Mouse (Mus musculus) lung, adult 2 months (tissue): Measurements from ENCODE around the gene 9430038I01Rik. TPM values are rescaled to one million over a fixed set of nuclear protein-coding genes. Genes with fewer than 3 reads are reported as not detected.

Source experiments
- DNase-seq: peaks from one replicate; pipeline ENCODE4 v3.0.0; 2022
- H3K4me1 ChIP-seq: fragments of 200-500 bp; 2 replicates; pipeline ENCODE4 v1.6.1; 2011; ENCODE audit warnings: low read length; ENCODE audit not compliant: control insufficient read depth, insufficient read depth
- H3K4me3 ChIP-seq: fragments of 200-500 bp; replicated peaks from 2 replicates; pipeline ENCODE3; 2011; ENCODE audit warnings: low read depth, mild to moderate bottlenecking, control low read depth, low read length; ENCODE audit errors: extremely low read depth
- CTCF ChIP-seq: fragments of 200-500 bp; IDR thresholded peaks from 2 replicates; pipeline ENCODE4 v1.5.1; 2011; ENCODE audit warnings: mild to moderate bottlenecking, low read length, control low read depth; ENCODE audit not compliant: insufficient read depth
- POLR2A ChIP-seq: fragments of 200-500 bp; IDR thresholded peaks from 2 replicates; pipeline ENCODE4 v1.6.1; 2011; ENCODE audit warnings: low read depth, mild to moderate bottlenecking, control low read depth, low read length, borderline replicate concordance; ENCODE audit errors: extremely low read depth
- WGBS: fragments of 180-500 bp; shearing (Covaris S2); methylation state at CpG from one replicate; pipeline ENCODE4 v1.1.7; 2018; 5-methylcytosine and 5-hydroxymethylcytosine counted together
- polyA plus RNA-seq: library from polyadenylated mRNA; depleted of rRNA; stranded (reverse); fragments of >200 nt; gene quantifications from 2 replicates; pipeline ENCODE4 v1.2.3, GENCODE M21; 2012

9430038I01Rik gene
- polyA plus RNA-seq, 1 experiment = 11.1 TPM

- no peak for TF ChIP-seq POLR2A
- no peak for TF ChIP-seq CTCF
Measured at GRCm38 (mm10) chr7:137421236-137421635, 10.7 kb upstream of the 9430038I01Rik start.

GRCm38 (mm10) chr7:137420550-137420949 lies 10.0 kb upstream of the 9430038I01Rik start:
- Histone ChIP-seq H3K4me1 (no peaks in the 10 kb centered on the region), H3K4me3 (no peak overlapping the region)
- no peak for DNase-seq
- 73% methylated on average over 2 of the region's 2 CpGs for WGBS
- TF ChIP-seq POLR2A (no peak), CTCF (no peak)

More at GRCm38 (mm10) chr7:137421236-137421635, 10.7 kb upstream of the 9430038I01Rik start:
- WGBS = 88% methylated on average over 4 of the region's 4 CpGs
- DNase-seq = no peak
- Histone ChIP-seq H3K4me1 (no peaks in the 10 kb centered on the region), H3K4me3 (no peak overlapping the region)

GRCm38 (mm10) chr7:137414710-137415109 lies 4.1 kb upstream of the 9430038I01Rik start:
- Histone ChIP-seq H3K4me1 (peaks cover 4% of the 10 kb centered on the region), H3K4me3 (no peak overlapping the region)
- WGBS = 73% methylated on average over 8 of the region's 8 CpGs
- no peak for DNase-seq
- TF ChIP-seq POLR2A (no peak), CTCF (no peak)

GRCm38 (mm10) chr7:137407428-137408058 lies 3.0 kb downstream of the 9430038I01Rik start:
- no peak for DNase-seq

GRCm38 (mm10) chr7:137404146-137404545 lies 6.4 kb downstream of the 9430038I01Rik start:
- WGBS = 85% methylated on average over 2 of the region's 2 CpGs
- TF ChIP-seq POLR2A = no peak
- TF ChIP-seq CTCF = no peak
- no peak for DNase-seq
- Histone ChIP-seq H3K4me1 (no peaks in the 10 kb centered on the region), H3K4me3 (no peak overlapping the region)

More at GRCm38 (mm10) chr7:137407428-137408058, 3.0 kb downstream of the 9430038I01Rik start:
- WGBS = 89% methylated on average over 1 of the region's 1 CpGs
- no peak for TF ChIP-seq CTCF
- TF ChIP-seq POLR2A = no peak
- Histone ChIP-seq H3K4me1 (peaks cover 4% of the 10 kb centered on the region), H3K4me3 (no peak overlapping the region)

GRCm38 (mm10) chr7:137398973-137399372 lies 11.6 kb downstream of the 9430038I01Rik start:
- WGBS = 72% methylated on average over 4 of the region's 4 CpGs
- no peak overlapping the region for H3K4me3 ChIP-seq
- no peaks in the 10 kb centered on the region for H3K4me1 ChIP-seq
- no peak for TF ChIP-seq POLR2A
- TF ChIP-seq CTCF = no peak
- no peak for DNase-seq

GRCm38 (mm10) chr7:137397361-137397910 lies 13.1 kb downstream of the 9430038I01Rik start:
- no peak for DNase-seq
- no peaks in the 10 kb centered on the region for H3K4me1 ChIP-seq
- no peak overlapping the region for H3K4me3 ChIP-seq
- TF ChIP-seq CTCF = no peak
- TF ChIP-seq POLR2A = no peak
- WGBS = 89% methylated on average over 8 of the region's 8 CpGs

GRCm38 (mm10) chr7:137395421-137395820 lies 15.1 kb downstream of the 9430038I01Rik start:
- TF ChIP-seq POLR2A = no peak
- no peak for TF ChIP-seq CTCF
- WGBS = 55% methylated on average over 4 of the region's 4 CpGs
- DNase-seq = no peak
- H3K4me1 ChIP-seq = no peaks in the 10 kb centered on the region
- H3K4me3 ChIP-seq = no peak overlapping the region

GRCm38 (mm10) chr7:137387863-137388262 lies 22.7 kb downstream of the 9430038I01Rik start:
- no peak for DNase-seq
- 95% methylated on average over 5 of the region's 5 CpGs for WGBS
- Histone ChIP-seq H3K4me1 (no peaks in the 10 kb centered on the region), H3K4me3 (no peak overlapping the region)
- TF ChIP-seq CTCF = no peak
- no peak for TF ChIP-seq POLR2A

GRCm38 (mm10) chr7:137374996-137375395 lies 35.6 kb downstream of the 9430038I01Rik start:
- Histone ChIP-seq H3K4me3 (no peak overlapping the region), H3K4me1 (no peaks in the 10 kb centered on the region)
- WGBS = 96% methylated on average over 7 of the region's 7 CpGs
- no peak for TF ChIP-seq POLR2A
- no peak for TF ChIP-seq CTCF
- no peak for DNase-seq

GRCm38 (mm10) chr7:137371770-137372169 lies 38.8 kb downstream of the 9430038I01Rik start:
- no peak for DNase-seq
- no peak overlapping the region for H3K4me3 ChIP-seq
- TF ChIP-seq CTCF (no peak), POLR2A (no peak)
- WGBS = 22% methylated on average over 4 of the region's 4 CpGs
- no peaks in the 10 kb centered on the region for H3K4me1 ChIP-seq
